Mouse (Mus musculus) ES-E14 (cell line): ENCODE measurements around the gene C77080.

Source experiments
- CHD2 ChIP-seq: IDR thresholded peaks from 2 replicates; pipeline ENCODE4 v1.6.1; 2014; ENCODE audit warnings: mild to moderate bottlenecking, low read depth, low read length, inconsistent platforms
- ZC3H11A ChIP-seq: IDR thresholded peaks from 2 replicates; pipeline ENCODE4 v1.6.1; 2012; ENCODE audit warnings: low read depth, mild to moderate bottlenecking, inconsistent platforms, low read length, borderline replicate concordance

GRCm38 (mm10) chr4:129303816-129304215 is 42.6 kb upstream of the C77080 start:
- TF ChIP-seq ZC3H11A (no peak), CHD2 (no peak)
